Mouse (Mus musculus): Measurements from ENCODE around the gene Lig3. TPM values are rescaled to one million over a fixed set of nuclear protein-coding genes. Genes with fewer than 3 reads are reported as not detected.

The Lig3 gene
- 10 to 100 TPM; 18.9 to 20.7 TPM for total RNA-seq (2021)
- long read RNA-seq, experiment 1, full-length matches to known transcripts = 1 of 7 reads
- long read RNA-seq, experiment 1, partial matches to known transcripts = 0 of 7 reads
- long read RNA-seq, experiment 1, other reads (novel, unspliced or antisense) = 6 of 7 reads
- long read RNA-seq, experiment 2, full-length matches to known transcripts = 6 of 12 reads
- long read RNA-seq, experiment 2, partial matches to known transcripts = 2 of 12 reads
- long read RNA-seq, experiment 2, other reads (novel, unspliced or antisense) = 4 of 12 reads

DNA sequence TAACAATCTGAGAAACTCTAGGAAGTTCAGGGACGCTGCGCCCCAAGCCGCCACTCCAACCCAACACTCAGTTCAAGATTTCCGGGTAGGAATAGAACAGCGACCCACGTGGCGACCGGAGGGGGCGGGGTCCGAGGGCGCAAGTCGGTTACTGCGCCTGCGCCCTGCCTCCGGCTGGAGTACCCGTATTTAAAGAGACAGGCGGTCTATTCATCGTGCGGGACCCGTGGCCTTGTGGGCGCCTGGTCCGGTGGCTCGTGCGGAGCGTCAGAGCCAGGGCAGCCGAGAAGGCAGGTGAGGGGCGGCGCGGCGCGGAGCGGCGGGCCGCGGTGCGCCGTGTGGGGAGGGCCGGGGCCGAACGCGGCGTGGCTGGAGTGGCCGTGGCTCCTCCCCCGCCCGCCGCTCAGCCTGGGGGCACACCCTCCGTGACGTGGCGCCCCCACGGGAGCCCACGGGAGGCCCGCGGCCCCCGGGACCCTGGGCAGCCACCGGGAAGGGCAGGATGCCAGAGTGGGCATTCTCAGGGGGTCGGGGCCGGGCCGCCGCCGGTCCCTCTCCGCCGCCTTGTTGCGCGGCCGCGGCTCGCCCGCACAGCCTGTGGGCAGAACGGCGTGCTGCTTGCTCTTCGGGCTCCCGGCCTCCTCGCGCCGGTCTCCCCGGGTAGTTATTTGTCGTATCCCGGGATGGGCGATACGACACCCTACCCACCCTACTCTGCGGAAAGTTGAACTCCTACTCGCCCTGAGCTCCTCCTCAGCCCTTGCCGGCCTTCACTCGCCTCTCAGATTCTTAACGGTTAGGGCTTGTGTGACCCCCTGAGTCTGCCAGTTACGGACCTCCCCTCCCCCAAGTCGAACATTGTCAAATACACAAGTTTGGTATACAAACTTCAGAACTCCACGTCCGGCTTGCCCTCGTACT is at the start of gene Lig3:
Gene Lig3 (plus strand): TSS at position 126 of the 921 bp plus-strand sequence.
- peak; percentile 91 to 95 for DNase-seq (ENCODE audit: low spot score in 2 of 2)

DNA sequence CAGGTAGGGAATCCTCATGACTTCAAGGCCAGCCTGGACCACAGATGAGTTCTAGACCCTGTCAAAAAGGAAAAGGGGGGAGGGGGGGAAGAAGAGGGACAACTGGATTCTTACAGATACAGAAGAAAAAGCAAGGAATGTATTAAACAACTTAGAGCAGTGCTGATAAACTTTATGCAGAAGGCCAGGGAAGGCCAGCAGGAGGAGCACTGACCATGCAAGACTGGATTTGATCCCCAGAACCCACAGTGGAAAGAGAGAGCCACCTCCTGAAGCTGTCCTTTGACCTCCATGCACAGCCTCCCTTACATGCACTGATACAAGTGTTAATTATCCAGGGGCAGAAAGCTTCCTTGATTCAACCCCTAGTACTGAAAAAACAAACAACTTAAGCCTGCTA is 46.7 kb upstream of the Lig3 start:
- DNase-seq (ENCODE audit: low spot score in 2 of 2) = no peak

- no peak for DNase-seq (ENCODE audit: low spot score in 2 of 2)
Measured at GRCm38 (mm10) chr11:82739006-82739405, 41.9 kb upstream of the Lig3 start.

DNA sequence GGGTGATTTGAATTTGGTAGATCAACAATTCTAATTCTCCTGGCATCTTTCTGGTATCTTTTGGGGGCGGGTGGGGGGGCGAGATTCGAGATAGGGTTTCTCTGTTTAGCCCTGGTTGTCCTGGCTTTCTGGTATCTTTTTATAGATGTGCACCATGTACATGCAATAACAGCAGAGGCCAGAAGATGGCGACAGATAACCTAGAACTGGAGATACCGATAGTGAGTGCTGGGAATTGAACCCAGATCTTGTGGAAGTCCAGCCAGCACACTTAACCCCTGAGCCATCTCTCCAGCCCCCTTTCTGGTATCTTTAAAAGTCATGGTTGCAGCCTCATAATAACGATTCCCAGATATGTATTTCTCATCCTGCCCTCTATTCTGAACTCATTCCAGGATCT is 34.8 kb upstream of the Lig3 start:
- DNase-seq (ENCODE audit: low spot score in 2 of 2) = peak in 1 of 2 experiments; percentile 25

- no peak for DNase-seq (ENCODE audit: low spot score in 2 of 2)
Measured at GRCm38 (mm10) chr11:82746857-82747366, 34.0 kb upstream of the Lig3 start.

- no peak for DNase-seq (ENCODE audit: low spot score in 2 of 2)
Measured at GRCm38 (mm10) chr11:82752349-82753115, 28.4 kb upstream of the Lig3 start.

- DNase-seq (ENCODE audit: low spot score in 2 of 2) = no peak
Measured at GRCm38 (mm10) chr11:82755919-82756318, 25.0 kb upstream of the Lig3 start.

- DNase-seq (ENCODE audit: low spot score in 2 of 2) = no peak
Measured at GRCm38 (mm10) chr11:82762286-82762829, 18.6 kb upstream of the Lig3 start.

- DNase-seq (ENCODE audit: low spot score in 2 of 2) = no peak
Measured at GRCm38 (mm10) chr11:82763261-82763660, 17.6 kb upstream of the Lig3 start.

DNA sequence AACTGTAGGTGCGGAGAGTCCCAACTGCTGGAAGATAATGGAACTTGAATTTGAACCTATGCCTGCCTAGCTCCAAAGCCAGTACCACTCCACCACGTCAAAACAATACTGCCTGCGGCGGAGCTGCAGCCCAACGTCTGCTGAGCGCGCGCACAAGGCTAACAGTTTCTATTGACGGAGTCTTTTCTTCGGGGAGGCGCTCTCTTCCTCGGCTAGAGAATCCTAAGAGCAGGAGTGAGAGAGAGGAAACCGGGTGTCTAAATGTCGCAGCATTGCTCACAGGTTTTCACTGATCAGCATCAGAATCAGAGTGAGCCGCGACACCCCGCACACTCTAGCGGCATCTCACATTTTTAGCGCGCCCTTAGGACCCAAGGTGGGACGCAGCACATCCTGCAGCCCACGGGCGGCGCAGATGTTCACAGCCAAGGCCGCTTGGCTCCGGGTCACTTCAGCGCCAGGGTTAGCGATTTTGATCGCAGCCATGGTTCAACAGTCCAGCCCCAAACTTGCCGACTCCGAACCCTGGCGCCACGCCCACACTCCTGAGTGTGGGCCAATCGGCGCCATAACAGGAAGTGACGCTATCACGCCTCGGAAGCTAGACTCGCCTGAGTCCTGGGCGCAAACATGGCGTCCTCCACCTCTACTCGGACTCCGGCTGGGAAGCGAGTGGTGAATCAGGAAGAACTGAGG is 17.0 kb upstream of the Lig3 start, which contains the start of the genes Cct6b and Zfp830:
Gene Cct6b (minus strand): TSS at position 580 of the 696 bp plus-strand sequence.
Gene Zfp830 (plus strand): TSS at position 604 of the 696 bp plus-strand sequence.
- peak; percentile 90 to 93 for DNase-seq (ENCODE audit: low spot score in 2 of 2)

DNA sequence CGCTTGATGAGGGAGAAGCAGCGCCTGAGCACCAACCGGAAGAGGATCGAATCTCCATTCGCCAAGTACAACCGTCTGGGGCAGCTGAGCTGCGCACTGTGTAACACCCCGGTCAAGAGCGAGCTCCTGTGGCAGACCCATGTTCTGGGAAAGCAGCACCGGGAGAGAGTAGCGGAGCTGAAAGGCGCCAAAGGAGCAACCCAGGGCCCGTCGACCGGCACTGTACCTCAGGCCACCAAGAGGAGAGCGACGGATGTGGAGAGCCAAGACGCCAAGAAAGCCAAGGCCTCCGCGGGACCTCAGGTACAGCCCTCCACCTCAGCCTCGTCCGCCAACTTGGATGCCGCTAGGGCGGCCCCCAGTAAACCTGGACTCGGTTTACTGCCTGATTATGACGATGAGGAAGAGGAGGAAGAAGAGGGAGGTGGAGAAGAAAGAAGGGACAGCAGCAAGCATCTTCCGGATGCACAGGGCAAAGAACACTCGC is 16.4 kb upstream of the Lig3 start:
- DNase-seq (ENCODE audit: low spot score in 2 of 2) = no peak

DNA sequence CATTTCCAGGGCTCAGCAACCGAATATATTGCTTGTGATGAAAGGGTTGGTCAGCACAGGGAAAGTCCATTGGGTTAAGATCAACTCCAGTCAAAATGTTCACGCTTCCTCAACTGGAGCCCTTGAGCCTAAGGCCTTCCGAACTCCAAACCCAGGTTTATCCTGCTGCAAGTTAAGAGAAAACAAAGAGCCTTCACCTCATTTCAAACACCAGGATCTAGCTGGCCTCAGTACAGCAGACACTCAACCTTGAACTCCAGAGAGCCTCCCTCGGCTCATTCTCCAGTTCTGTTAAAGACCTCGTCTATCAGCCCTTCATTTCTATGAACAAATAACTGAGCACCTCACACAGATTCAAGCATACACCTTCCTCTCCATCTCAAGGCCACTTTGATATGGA is 774 bp upstream of the Lig3 start:
- DNase-seq (ENCODE audit: low spot score in 2 of 2) = no peak

DNA sequence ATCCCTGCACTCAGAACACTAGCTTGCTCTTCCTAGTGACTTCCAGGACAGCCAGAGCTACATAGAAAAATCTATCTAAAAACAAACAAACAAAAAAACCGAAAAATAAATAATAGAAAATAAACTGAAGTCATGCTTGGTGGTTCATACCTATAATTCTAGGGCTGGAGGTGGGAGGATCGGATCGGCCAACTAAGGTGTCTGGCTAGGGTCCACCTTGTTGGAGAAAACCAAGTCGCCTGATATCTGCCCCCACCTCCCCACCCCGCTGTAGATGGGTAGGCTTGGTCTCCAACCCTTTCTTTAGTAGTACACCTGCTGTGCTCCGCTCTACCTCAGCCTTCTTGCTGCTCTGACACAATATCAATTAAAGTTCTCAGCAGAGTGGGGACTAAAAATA is 1.3 kb downstream of the Lig3 start:
- DNase-seq (ENCODE audit: low spot score in 2 of 2) = no peak

- DNase-seq (ENCODE audit: low spot score in 2 of 2) = no peak
Measured at GRCm38 (mm10) chr11:82783453-82783852, 2.5 kb downstream of the Lig3 start.

DNA sequence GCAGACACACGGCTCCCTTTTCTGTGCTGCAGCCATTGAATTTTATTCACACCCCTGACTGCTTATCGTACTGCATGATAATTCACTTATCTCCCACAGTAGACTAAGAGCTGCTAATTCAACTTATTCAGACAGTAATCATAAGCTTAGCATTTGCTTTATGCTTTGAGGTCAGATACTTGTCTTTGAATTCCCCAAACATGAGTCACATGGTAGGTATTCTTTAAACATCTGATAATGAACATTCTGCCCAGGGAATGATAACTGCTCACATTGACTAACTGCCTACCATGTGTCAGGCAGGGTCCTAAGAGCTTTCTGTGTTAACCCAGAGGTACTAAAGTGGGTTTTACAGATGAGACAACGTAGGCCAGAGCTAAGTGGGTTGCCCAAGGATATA is 25.7 kb downstream of the Lig3 start:
- DNase-seq (ENCODE audit: low spot score in 2 of 2) = no peak

- DNase-seq (ENCODE audit: low spot score in 2 of 2) = no peak
Measured at GRCm38 (mm10) chr11:82807370-82807769, 26.5 kb downstream of the Lig3 start.

GRCm38 (mm10) chr11:82808485-82808884 is 27.6 kb downstream of the Lig3 start:
- no peak for DNase-seq (ENCODE audit: low spot score in 2 of 2)

DNA sequence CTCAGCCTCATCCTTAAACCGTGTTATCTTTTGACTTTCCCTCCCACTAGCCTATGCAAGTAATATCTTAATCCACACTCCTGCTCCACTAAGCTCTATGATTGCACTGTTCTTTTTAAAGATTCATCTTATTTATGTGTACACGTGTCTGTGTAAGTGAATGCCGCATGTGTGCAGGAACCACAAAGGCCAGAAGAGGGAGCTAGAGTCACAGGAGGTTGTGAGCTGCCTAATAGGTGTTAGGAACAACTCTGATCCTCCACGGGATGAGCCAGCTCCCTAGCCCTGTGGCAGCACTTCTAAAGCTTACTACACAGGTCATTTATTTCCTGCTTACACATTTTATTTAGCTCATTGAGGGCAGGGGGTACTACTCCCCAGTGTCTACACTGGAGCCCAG is 38.4 kb downstream of the Lig3 start:
- peak in 1 of 2 experiments; percentile 46 for DNase-seq (ENCODE audit: low spot score in 2 of 2)

DNA sequence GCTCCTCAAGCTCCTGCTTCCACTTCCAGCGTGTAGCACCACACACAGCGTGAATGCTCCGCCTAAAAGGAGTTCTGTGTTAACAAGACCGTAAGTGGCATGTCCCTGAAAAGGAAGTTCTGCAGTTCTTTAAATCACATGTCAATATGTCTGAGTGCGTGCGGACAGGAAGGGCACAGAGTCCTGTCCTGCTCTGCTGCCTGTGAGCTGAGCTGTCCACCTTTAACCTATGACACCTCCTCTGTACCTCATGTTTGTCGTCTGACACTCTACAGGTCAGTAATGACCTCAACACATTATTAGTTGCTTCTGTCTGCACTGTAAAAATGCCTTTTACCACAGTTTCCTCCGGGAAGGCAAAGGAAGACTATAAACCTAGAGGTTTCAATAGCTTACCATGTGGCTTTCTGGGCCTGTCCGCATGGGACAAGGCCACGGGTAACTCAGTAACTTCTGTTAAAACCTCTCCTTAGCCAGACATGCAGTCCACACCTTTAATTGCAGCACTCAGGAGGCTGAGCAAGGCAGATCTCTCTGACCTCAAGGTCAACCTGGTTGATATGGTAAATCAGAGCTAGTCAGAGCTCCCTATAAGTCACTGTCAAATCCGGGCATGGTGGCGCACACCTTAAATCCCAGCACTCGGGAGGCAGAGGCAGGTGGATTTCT is 40.0 kb downstream of the Lig3 start:
- no peak for DNase-seq (ENCODE audit: low spot score in 2 of 2)

DNA sequence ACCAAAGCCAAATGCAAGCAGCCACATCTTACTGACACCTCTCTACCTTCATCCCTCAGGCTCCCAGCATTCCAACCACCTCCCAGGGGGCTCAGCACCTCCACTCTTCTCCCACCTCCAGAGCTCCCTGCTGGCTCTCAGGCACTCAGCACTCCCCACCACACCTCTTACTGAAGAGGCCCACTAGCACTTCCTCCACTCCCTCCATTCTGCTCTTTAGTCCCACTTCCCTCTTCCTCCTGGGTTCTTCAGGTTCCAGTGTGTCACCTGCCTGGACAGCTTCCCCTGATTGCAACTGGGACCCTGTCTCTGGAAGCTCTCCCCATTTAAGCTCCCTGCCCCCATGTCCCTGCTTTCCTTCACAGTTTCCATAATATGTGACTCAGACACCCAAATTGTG is 45.9 kb downstream of the Lig3 start:
- no peak for DNase-seq (ENCODE audit: low spot score in 2 of 2)

Data from gastrocnemius, postnatal 4 days (tissue).